Mouse (Mus musculus) thymus, adult 2 months (tissue): ENCODE measurements at regions not wholly inside any gene's neighbourhood (a gene's known extent, or its start where the extent isn't known, plus 50 kb on each side); places are given as distances from the start of the nearest gene placed in this dataset.

Experiments
- CTCF ChIP-seq: fragments of 200-500 bp; IDR thresholded peaks from 2 replicates; pipeline ENCODE4 v1.5.1; 2012; ENCODE audit warnings: mild to moderate bottlenecking, control low read depth, low read length, moderate library complexity, borderline replicate concordance; ENCODE audit not compliant: control insufficient read depth, poor library complexity, insufficient read depth; ENCODE audit errors: extremely low read depth
- POLR2A ChIP-seq: fragments of 200-500 bp; IDR thresholded peaks from 2 replicates; pipeline ENCODE4 v1.6.1; 2012; ENCODE audit warnings: mild to moderate bottlenecking, low read length, control low read depth, moderate library complexity; ENCODE audit not compliant: control insufficient read depth, poor library complexity, insufficient read depth; ENCODE audit errors: extremely low read depth

- no peak for TF ChIP-seq POLR2A
- TF ChIP-seq CTCF = no peak
Observed at GRCm38 (mm10) chr6:49987541-49988210, 122.4 kb upstream of the Mpp6 start.
